Mouse (Mus musculus): ENCODE measurements around the gene Bend7. TPM values are rescaled to one million over a fixed set of nuclear protein-coding genes. Genes with fewer than 3 reads are reported as not detected.
A peak's percentile ranks its signal among the peaks of the same experiment; 100 is the strongest.

The Bend7 gene
- total and polyA plus RNA-seq, 3 experiments, result 12.9 to 18.7 (median 16.2) TPM

GRCm38 (mm10) chr2:4782809-4783641 is 65.4 kb downstream of the Bend7 start:
- DNase-seq, result no peak

GRCm38 (mm10) chr2:4784012-4784411 is 66.4 kb downstream of the Bend7 start:
- DNase-seq, result peak; percentile 75

- DNase-seq, result no peak
Observed at GRCm38 (mm10) chr2:4785016-4785415, 67.4 kb downstream of the Bend7 start.

GRCm38 (mm10) chr2:4787223-4787622 is 69.6 kb downstream of the Bend7 start:
- DNase-seq, result no peak

GRCm38 (mm10) chr2:4791646-4792045 is 74.0 kb downstream of the Bend7 start:
- no peak for DNase-seq

GRCm38 (mm10) chr2:4792554-4792953 is 74.9 kb downstream of the Bend7 start:
- DNase-seq, result no peak

GRCm38 (mm10) chr2:4802395-4803176 is 85.0 kb downstream of the Bend7 start:
- no peak for DNase-seq

GRCm38 (mm10) chr2:4816308-4816707 is 98.7 kb downstream of the Bend7 start:
- DNase-seq, result no peak

GRCm38 (mm10) chr2:4817678-4818077 is 100.0 kb downstream of the Bend7 start:
- DNase-seq, result no peak

GRCm38 (mm10) chr2:4820230-4820629 is 102.6 kb downstream of the Bend7 start:
- peak; percentile 23 for DNase-seq

- DNase-seq, result no peak
Observed at GRCm38 (mm10) chr2:4824067-4824466, 106.4 kb downstream of the Bend7 start.

- no peak for DNase-seq
Observed at GRCm38 (mm10) chr2:4828032-4828431, 110.4 kb downstream of the Bend7 start.

GRCm38 (mm10) chr2:4828446-4828997 is 110.9 kb downstream of the Bend7 start:
- no peak for DNase-seq

- DNase-seq, result no peak
Observed at GRCm38 (mm10) chr2:4829007-4829406, 111.4 kb downstream of the Bend7 start.

GRCm38 (mm10) chr2:4829489-4830065 is 111.9 kb downstream of the Bend7 start:
- no peak for DNase-seq

GRCm38 (mm10) chr2:4831493-4831892 is 113.9 kb downstream of the Bend7 start:
- DNase-seq, result no peak

- no peak for DNase-seq
Observed at GRCm38 (mm10) chr2:4832166-4832565, 114.5 kb downstream of the Bend7 start.

- DNase-seq, result no peak
Observed at GRCm38 (mm10) chr2:4849449-4849848, 131.8 kb downstream of the Bend7 start.
